Mouse (Mus musculus) frontal cortex, postnatal 14 days (tissue): ENCODE results near the gene Sult6b2.

Experiments used
- DNase-seq, 2 experiments: peaks; one replicate each; pipeline ENCODE4 v3.0.0; 2022; ENCODE audit warnings: low spot score in 2 of 2

The Sult6b2 gene

GRCm38 (mm10) chr6:142738225-142738624, 66.1 kb downstream of the Sult6b2 start:
- no peak for DNase-seq

GRCm38 (mm10) chr6:142735302-142736005, 68.8 kb downstream of the Sult6b2 start:
- no peak for DNase-seq
